Mouse (Mus musculus) MEL-GATA-1-ER (cell line): ENCODE measurements at regions not wholly inside any gene's neighbourhood (a gene's known extent, or its start where the extent isn't known, plus 50 kb on each side); places are given as distances from the start of the nearest gene placed in this dataset.
A peak's percentile ranks its signal among the peaks of the same experiment; 100 is the strongest.

Source experiments
- DNase-seq: peaks from one replicate; pipeline ENCODE4 v3.0.0-alpha.2; 2012; ENCODE audit warnings: low read depth; ENCODE audit errors: extremely low read depth

- no peak for DNase-seq
Observed at GRCm38 (mm10) chr7:111138038-111138437, 55.2 kb upstream of the Eif4g2 start.

GRCm38 (mm10) chr7:111136066-111136639 is 53.3 kb upstream of the Eif4g2 start:
- peak; percentile 44 for DNase-seq

DNA sequence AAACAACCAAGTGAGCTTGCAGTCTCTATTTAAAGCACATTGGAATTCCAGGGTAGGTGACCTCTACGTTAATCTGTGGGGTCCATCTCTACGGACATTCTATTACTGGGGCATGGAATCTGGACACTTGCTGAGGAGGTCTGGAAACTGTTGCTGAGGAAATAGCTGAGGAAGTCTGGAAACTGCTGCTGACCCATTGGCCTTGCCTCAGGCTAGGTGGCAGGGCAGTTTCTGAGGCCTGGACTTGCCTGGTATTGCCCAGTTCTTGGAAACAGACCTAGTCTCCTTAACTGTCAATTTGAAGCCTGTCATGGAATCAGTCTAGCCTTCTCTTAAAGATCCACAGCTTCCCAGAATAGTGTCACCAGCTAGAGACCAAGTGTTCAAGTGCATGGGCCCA is 51.7 kb upstream of the Eif4g2 start:
- DNase-seq, result no peak
